Mouse (Mus musculus) forebrain, embryonic 12.5 days (tissue): ENCODE data around the gene Efcab1. TPM values are rescaled to one million over a fixed set of nuclear protein-coding genes. Genes with fewer than 3 reads are reported as not detected.
"Not testable (repeated sequence)": the region's sequence is repeated elsewhere in the genome, so short reads cannot be mapped to it uniquely, and the experiment has no call there.

ENCODE experiments used
- ATAC-seq: fragments of 200-750 bp; cut with Nextera tagmentation; 2 replicates; pipeline ENCODE4 v1.8.0; 2017; ENCODE audit warnings: moderate TSS enrichment; ENCODE audit not compliant: low FRiP score
- H3K27ac ChIP-seq: fragments of 300-500 bp; sonication (generic); 2 replicates; pipeline ENCODE4 v1.5.1; 2016; ENCODE audit warnings: mild to moderate bottlenecking
- H3K27me3 ChIP-seq: fragments of 300-500 bp; sonication (generic); 2 replicates; pipeline ENCODE4 v1.6.1; 2016; ENCODE audit warnings: mild to moderate bottlenecking
- H3K36me3 ChIP-seq: fragments of 300-500 bp; sonication (generic); replicated peaks from 2 replicates; pipeline ENCODE4 v1.6.1; 2016; ENCODE audit warnings: mild to moderate bottlenecking
- H3K4me1 ChIP-seq: fragments of 300-500 bp; sonication (generic); 2 replicates; pipeline ENCODE4 v1.6.1; 2016
- H3K4me2 ChIP-seq: fragments of 300-500 bp; sonication (generic); 2 replicates; pipeline ENCODE4 v1.6.1; 2016; ENCODE audit warnings: mild to moderate bottlenecking, moderate library complexity
- H3K4me3 ChIP-seq: fragments of 300-500 bp; sonication (generic); replicated peaks from 2 replicates; pipeline ENCODE4 v1.5.1; 2016; ENCODE audit warnings: mild to moderate bottlenecking
- H3K9ac ChIP-seq: fragments of 300-500 bp; sonication (generic); 2 replicates; pipeline ENCODE4 v1.6.1; 2016; ENCODE audit warnings: mild to moderate bottlenecking
- H3K9me3 ChIP-seq: fragments of 300-500 bp; sonication (generic); 2 replicates; pipeline ENCODE4 v1.6.1; 2016
- WGBS: fragments of 180-500 bp; shearing (Covaris S2); methylation state at CpG from one replicate; pipeline ENCODE4 v1.1.7; 2016; 5-methylcytosine and 5-hydroxymethylcytosine counted together
- polyA plus RNA-seq: library from polyadenylated mRNA; unstranded; fragments of >200 nt; fragmentation: Nextera tagmentation; extraction: Ambion mirVana; gene quantifications from 2 replicates; pipeline ENCODE4 v1.2.1, GENCODE M21; 2016

The Efcab1 gene
- 9.7 and 12.4 TPM in 2 replicates for polyA plus RNA-seq

DNA sequence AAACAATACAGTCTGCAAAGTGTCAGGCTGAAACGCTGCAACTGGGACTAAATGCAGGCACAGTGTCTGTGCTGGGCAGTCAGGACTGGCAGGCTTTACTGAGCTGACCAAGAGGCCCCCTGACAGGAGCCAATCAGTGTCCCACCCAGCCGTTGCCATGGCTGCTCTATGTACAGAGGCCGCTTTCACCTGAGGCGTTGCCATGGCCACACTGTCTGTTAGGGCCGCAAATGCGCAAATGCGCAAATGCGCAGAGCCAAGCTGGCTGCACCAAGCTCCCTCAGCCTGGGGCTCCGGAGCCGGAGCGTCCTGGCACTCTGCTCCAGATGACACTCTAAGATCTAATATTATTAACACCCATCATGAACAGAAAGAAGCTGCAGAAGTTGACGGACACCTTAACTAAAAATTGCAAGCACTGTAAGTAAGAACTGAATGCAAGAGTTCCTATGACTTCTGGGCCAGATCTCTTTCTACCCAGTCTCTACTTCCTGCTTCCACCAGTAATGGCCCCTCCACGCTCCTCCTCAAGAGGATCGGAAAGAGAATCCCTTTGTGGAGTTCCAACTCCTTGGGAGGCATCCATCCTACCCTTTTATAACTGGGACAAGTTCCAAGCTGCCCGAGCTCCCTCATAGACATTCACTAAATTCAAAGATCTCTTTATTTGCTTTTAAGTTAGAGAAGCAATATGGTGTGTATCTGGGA is at the start of gene Efcab1:
Efcab1 (plus strand) TSS at position 214 of the 708 bp plus-strand sequence.
- peak within 1 kb of the TSS; percentile 56 for H3K27ac ChIP-seq
- no peaks in the 10 kb centered on the region for H3K36me3 ChIP-seq
- peak within 1 kb of the TSS; percentile 47 for H3K4me2 ChIP-seq
- H3K4me3 ChIP-seq: peak within 1 kb of the TSS; percentile 37
- no peak within 1 kb of the TSS for H3K9ac ChIP-seq
- H3K4me1 ChIP-seq: peaks cover 14% of the 10 kb centered on the region
- 5% methylated on average over 15 of the region's 15 CpGs for WGBS
- no peaks in the 10 kb centered on the region for H3K27me3 ChIP-seq
- no peaks in the 10 kb centered on the region for H3K9me3 ChIP-seq
- ATAC-seq: peak; percentile 100

- Histone ChIP-seq H3K9ac (no peak overlapping the region), H3K27ac (no peak overlapping the region), H3K27me3 (no peaks in the 10 kb centered on the region), H3K36me3 (no peaks in the 10 kb centered on the region), H3K9me3 (no peaks in the 10 kb centered on the region), H3K4me2 (no peak overlapping the region), H3K4me1 (no peaks in the 10 kb centered on the region), H3K4me3 (no peak overlapping the region)
- no peak for ATAC-seq
Observed at GRCm38 (mm10) chr16:14859443-14859842, 47.0 kb upstream of the Efcab1 start.

GRCm38 (mm10) chr16:14884916-14885315 is 21.5 kb upstream of the Efcab1 start:
- H3K36me3 ChIP-seq: no peaks in the 10 kb centered on the region
- H3K9me3 ChIP-seq: no peaks in the 10 kb centered on the region
- H3K4me3 ChIP-seq: no peak overlapping the region
- no peak overlapping the region for H3K4me2 ChIP-seq
- H3K9ac ChIP-seq: no peak overlapping the region
- 94% methylated on average over 2 of the region's 2 CpGs for WGBS
- H3K27me3 ChIP-seq: no peaks in the 10 kb centered on the region
- H3K27ac ChIP-seq: no peak overlapping the region
- ATAC-seq: no peak
- no peaks in the 10 kb centered on the region for H3K4me1 ChIP-seq

DNA sequence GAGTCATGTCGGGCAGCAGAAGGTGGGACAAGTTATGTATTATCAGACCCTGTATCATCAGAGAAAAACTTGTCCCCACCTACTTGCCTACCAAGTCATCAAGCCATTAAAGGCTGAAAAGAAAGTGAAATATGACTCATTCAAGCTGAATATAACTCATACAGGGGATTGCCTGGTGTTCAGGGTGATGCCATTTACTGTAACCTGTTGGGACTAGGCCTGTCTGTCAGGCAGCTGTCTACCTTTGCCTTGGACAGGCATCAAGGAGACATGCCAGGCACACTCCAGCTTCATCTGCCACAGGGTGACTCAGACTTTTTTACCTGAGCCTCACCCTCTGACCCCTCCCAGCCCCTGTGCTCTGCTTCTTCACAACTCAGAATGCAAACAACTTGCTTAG is 21.0 kb upstream of the Efcab1 start:
- H3K4me3 ChIP-seq: no peak overlapping the region
- H3K27me3 ChIP-seq: no peaks in the 10 kb centered on the region
- H3K36me3 ChIP-seq: no peaks in the 10 kb centered on the region
- no peak overlapping the region for H3K27ac ChIP-seq
- ATAC-seq: no peak
- no peak overlapping the region for H3K9ac ChIP-seq
- no peak overlapping the region for H3K4me2 ChIP-seq
- no peaks in the 10 kb centered on the region for H3K9me3 ChIP-seq
- WGBS: 77% methylated on average over 1 of the region's 1 CpGs
- H3K4me1 ChIP-seq: no peaks in the 10 kb centered on the region

GRCm38 (mm10) chr16:14892492-14892891 is 13.9 kb upstream of the Efcab1 start:
- 70% methylated on average over 3 of the region's 3 CpGs for WGBS
- Histone ChIP-seq H3K27me3 (no peaks in the 10 kb centered on the region), H3K4me2 (no peak overlapping the region), H3K9ac (no peak overlapping the region), H3K9me3 (no peaks in the 10 kb centered on the region), H3K4me1 (no peaks in the 10 kb centered on the region), H3K4me3 (no peak overlapping the region), H3K36me3 (no peaks in the 10 kb centered on the region), H3K27ac (no peak overlapping the region)
- no peak for ATAC-seq

- Histone ChIP-seq H3K9me3 (no peaks in the 10 kb centered on the region), H3K27me3 (no peaks in the 10 kb centered on the region), H3K4me1 (no peaks in the 10 kb centered on the region), H3K4me3 (no peak overlapping the region), H3K9ac (no peak overlapping the region), H3K4me2 (no peak overlapping the region), H3K36me3 (no peaks in the 10 kb centered on the region), H3K27ac (no peak overlapping the region)
- 74% methylated on average over 4 of the region's 4 CpGs for WGBS
- ATAC-seq: no peak
Observed at GRCm38 (mm10) chr16:14893864-14894263, 12.5 kb upstream of the Efcab1 start.

GRCm38 (mm10) chr16:14894713-14895112 is 11.7 kb upstream of the Efcab1 start:
- WGBS: 96% methylated on average over 1 of the region's 1 CpGs
- Histone ChIP-seq H3K9me3 (no peaks in the 10 kb centered on the region), H3K27ac (no peak overlapping the region), H3K9ac (no peak overlapping the region), H3K27me3 (no peaks in the 10 kb centered on the region), H3K36me3 (no peaks in the 10 kb centered on the region), H3K4me3 (no peak overlapping the region), H3K4me1 (no peaks in the 10 kb centered on the region), H3K4me2 (no peak overlapping the region)
- no peak for ATAC-seq

- Histone ChIP-seq H3K27me3 (no peaks in the 10 kb centered on the region), H3K4me3 (no peak overlapping the region), H3K36me3 (no peaks in the 10 kb centered on the region), H3K9me3 (no peaks in the 10 kb centered on the region), H3K27ac (no peak overlapping the region), H3K4me2 (no peak overlapping the region), H3K9ac (no peak overlapping the region), H3K4me1 (no peaks in the 10 kb centered on the region)
- ATAC-seq: no peak
- WGBS: 89% methylated on average over 2 of the region's 2 CpGs
Observed at GRCm38 (mm10) chr16:14895543-14895942, 10.9 kb upstream of the Efcab1 start.

DNA sequence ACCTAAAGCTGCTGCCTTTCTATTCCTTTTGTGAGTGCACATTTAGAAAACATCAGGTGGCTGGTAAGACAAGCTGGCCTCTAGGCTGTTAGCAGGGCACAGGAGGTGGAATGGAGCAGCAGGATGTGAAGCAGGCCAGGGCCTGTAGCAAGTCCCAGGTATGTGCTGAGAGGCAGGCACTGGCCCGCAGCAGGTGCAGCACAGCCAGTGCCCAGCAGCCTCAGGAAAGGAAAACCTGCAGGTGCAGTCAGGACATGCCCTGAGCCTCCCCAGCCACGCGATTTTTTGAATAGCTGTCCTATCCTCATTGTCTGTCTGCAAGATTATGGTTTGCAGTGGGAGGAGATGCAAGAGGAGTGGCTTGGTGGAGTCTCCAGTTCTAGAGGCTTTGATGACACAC is 24.3 kb downstream of the Efcab1 start:
- H3K36me3 ChIP-seq, H3K9me3 ChIP-seq, H3K27ac ChIP-seq, H3K27me3 ChIP-seq, H3K4me2 ChIP-seq, H3K4me3 ChIP-seq, H3K4me1 ChIP-seq, H3K9ac ChIP-seq, ATAC-seq: not testable (repeated sequence)
- 60% methylated on average over 3 of the region's 3 CpGs for WGBS

DNA sequence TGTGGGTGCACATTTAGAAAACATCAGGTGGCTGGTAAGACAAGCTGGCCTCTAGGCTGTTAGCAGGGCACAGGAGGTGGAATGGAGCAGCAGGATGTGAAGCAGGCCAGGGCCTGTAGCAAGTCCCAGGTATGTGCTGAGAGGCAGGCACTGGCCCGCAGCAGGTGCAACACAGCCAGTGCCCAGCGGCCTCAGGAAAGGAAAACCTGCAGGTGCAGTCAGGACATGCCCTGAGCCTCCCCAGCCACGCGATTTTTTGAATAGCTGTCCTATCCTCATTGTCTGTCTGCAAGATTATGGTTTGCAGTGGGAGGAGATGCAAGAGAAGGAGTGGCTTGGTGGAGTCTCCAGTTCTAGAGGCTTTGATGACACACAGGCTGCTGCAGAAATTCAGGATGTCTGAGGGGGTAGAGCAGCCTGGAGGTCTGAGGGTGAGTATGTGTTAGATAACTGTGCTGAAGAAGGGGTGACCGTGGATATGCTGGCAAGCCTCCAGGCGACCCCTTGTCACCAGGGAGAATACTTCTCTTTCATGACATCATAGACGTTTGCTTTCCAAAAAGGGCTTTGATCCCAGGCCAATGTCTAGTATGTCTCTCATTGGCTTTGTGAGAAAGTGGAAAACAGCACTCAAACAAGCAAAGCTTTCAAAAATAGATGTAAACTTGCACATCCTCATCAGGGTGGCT is 30.2 kb downstream of the Efcab1 start:
- not testable (repeated sequence) for H3K4me2 ChIP-seq, H3K4me1 ChIP-seq, H3K9me3 ChIP-seq, H3K36me3 ChIP-seq, H3K27me3 ChIP-seq, ATAC-seq, H3K9ac ChIP-seq, H3K4me3 ChIP-seq, H3K27ac ChIP-seq
- WGBS: 71% methylated on average over 7 of the region's 7 CpGs

DNA sequence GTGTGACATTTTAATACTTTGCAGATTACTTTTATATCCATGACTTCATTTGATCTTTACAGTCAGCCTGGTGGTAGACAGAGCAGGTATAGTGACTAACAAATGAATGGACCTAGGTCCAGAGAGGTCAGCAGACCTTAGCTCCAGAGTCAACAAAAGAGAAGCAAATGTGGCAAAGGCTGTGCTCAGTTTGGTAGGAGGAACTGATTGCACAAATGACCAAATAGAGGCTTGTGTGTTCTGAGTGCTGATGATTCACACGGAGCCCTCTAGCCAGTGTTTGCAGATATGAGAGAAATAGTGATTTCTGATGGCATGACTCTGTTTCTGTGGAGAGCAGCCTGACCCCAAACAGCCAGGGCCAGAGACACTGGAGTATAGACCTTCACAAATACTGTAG is 33.1 kb downstream of the Efcab1 start:
- Histone ChIP-seq H3K4me2 (no peak overlapping the region), H3K4me3 (no peak overlapping the region), H3K9me3 (no peaks in the 10 kb centered on the region), H3K27me3 (no peaks in the 10 kb centered on the region), H3K9ac (no peak overlapping the region), H3K4me1 (no peaks in the 10 kb centered on the region), H3K27ac (no peak overlapping the region), H3K36me3 (no peaks in the 10 kb centered on the region)
- 88% methylated on average over 1 of the region's 1 CpGs for WGBS
- no peak for ATAC-seq

DNA sequence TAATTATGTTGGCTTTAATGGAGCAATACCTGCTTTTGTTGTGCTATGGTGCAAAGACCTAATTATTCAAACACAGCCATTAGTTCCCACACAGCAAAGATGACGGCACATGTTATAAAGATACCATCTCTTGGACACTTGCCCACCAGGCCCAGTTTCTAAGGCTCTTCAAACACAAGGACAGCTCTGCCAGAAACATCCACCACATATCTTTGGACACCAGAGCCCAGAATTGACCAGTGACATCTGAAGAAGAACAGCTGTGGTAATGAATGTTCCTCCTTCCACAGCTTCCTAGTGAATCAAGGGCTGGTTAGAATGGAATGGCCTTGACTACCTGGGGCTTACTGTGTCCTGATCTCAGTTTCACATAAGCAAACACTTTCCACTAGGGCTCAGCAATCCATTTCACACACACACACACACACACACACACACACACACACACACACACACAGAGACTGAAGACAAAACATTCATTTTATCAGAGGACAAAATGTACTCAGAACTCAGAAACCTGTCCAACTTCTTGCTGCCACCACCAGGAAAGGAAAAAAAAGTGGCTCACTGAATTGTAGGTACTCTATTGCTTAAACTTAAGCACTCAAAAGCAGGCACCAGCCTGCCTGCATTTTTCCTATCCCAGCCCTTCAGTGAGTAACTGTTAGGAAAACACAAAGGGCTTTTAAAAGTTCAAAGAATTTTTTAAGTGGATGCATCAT is 33.7 kb downstream of the Efcab1 start:
- Histone ChIP-seq H3K4me1 (no peaks in the 10 kb centered on the region), H3K36me3 (no peaks in the 10 kb centered on the region), H3K9me3 (no peaks in the 10 kb centered on the region), H3K9ac (no peak overlapping the region), H3K27me3 (no peaks in the 10 kb centered on the region), H3K4me3 (no peak overlapping the region), H3K4me2 (no peak overlapping the region), H3K27ac (no peak overlapping the region)
- ATAC-seq: no peak
- WGBS: 71% methylated on average over 1 of the region's 1 CpGs
